Mouse (Mus musculus): ENCODE measurements at regions not wholly inside any gene's neighbourhood (a gene's known extent, or its start where the extent isn't known, plus 50 kb on each side); places are given as distances from the start of the nearest gene placed in this dataset.

GRCm38 (mm10) chr13:60309482-60309881, 132.3 kb upstream of the Gas1 start:
- WGBS, result 90% methylated on average over 12 of the region's 12 CpGs
- Histone ChIP-seq H3K27me3 (replicated peaks; ENCODE audit: control insufficient read depth, insufficient read depth, low read length) (no peaks in the 10 kb centered on the region), H3K4me1 (replicated peaks; ENCODE audit: control insufficient read depth, insufficient read depth, low read length) (no peaks in the 10 kb centered on the region), H3K4me2 (replicated peaks; ENCODE audit: low read depth) (no peak overlapping the region), H3K27ac (ENCODE audit: low read depth, low read length) (no peak overlapping the region), H3K9me3 (ENCODE audit: control insufficient read depth) (no peaks in the 10 kb centered on the region), H3K9ac (ENCODE audit: low read depth, low read length) (no peak overlapping the region), H3K4me3 (ENCODE audit: low read depth, low read length) (no peak overlapping the region), H3K36me3 (ENCODE audit: control insufficient read depth, insufficient read depth) (no peaks in the 10 kb centered on the region)
- TF ChIP-seq CTCF (IDR thresholded peaks at IDR 0.05; ENCODE audit: low read depth), result no peak
- ATAC-seq, result no peak

- 82% methylated on average over 4 of the region's 4 CpGs for WGBS
- no peak overlapping the region for H3K4me3 ChIP-seq (ENCODE audit: low read depth, low read length)
- no peaks in the 10 kb centered on the region for H3K9me3 ChIP-seq (ENCODE audit: control insufficient read depth)
- H3K27ac ChIP-seq (ENCODE audit: low read depth, low read length), result no peak overlapping the region
- H3K36me3 ChIP-seq (ENCODE audit: control insufficient read depth, insufficient read depth), result no peaks in the 10 kb centered on the region
- no peak for TF ChIP-seq CTCF (IDR thresholded peaks at IDR 0.05; ENCODE audit: low read depth)
- no peak overlapping the region for H3K4me2 ChIP-seq (replicated peaks; ENCODE audit: low read depth)
- H3K9ac ChIP-seq (ENCODE audit: low read depth, low read length), result no peak overlapping the region
- H3K4me1 ChIP-seq (replicated peaks; ENCODE audit: control insufficient read depth, insufficient read depth, low read length), result no peaks in the 10 kb centered on the region
- H3K27me3 ChIP-seq (replicated peaks; ENCODE audit: control insufficient read depth, insufficient read depth, low read length), result no peaks in the 10 kb centered on the region
- no peak for ATAC-seq
These were observed 132.8 kb upstream of the Gas1 start for GRCm38 (mm10) chr13:60309926-60310325.

GRCm38 (mm10) chr13:60312397-60313085, 135.4 kb upstream of the Gas1 start:
- Histone ChIP-seq H3K4me1 (replicated peaks; ENCODE audit: control insufficient read depth, insufficient read depth, low read length) (no peaks in the 10 kb centered on the region), H3K4me2 (replicated peaks; ENCODE audit: low read depth) (no peak overlapping the region), H3K27ac (ENCODE audit: low read depth, low read length) (no peak overlapping the region), H3K27me3 (replicated peaks; ENCODE audit: control insufficient read depth, insufficient read depth, low read length) (no peaks in the 10 kb centered on the region), H3K4me3 (ENCODE audit: low read depth, low read length) (no peak overlapping the region), H3K9ac (ENCODE audit: low read depth, low read length) (no peak overlapping the region), H3K9me3 (ENCODE audit: control insufficient read depth) (no peaks in the 10 kb centered on the region), H3K36me3 (ENCODE audit: control insufficient read depth, insufficient read depth) (no peaks in the 10 kb centered on the region)
- ATAC-seq, result no peak
- TF ChIP-seq CTCF (IDR thresholded peaks at IDR 0.05; ENCODE audit: low read depth), result peak; percentile 61
- whole genome bisulfite sequencing, result 67% methylated on average over 7 of the region's 7 CpGs

- ATAC-seq, result no peak
These were observed 141.4 kb upstream of the Gas1 start for GRCm38 (mm10) chr13:60318436-60319020.

GRCm38 (mm10) chr13:60319268-60319667, 142.1 kb upstream of the Gas1 start:
- H3K36me3 ChIP-seq (ENCODE audit: control insufficient read depth, insufficient read depth), result no peaks in the 10 kb centered on the region
- ATAC-seq, result peak; percentile 75
- H3K9me3 ChIP-seq (ENCODE audit: control insufficient read depth), result no peaks in the 10 kb centered on the region
- H3K4me3 ChIP-seq (ENCODE audit: low read depth, low read length), result no peak overlapping the region
- WGBS, result 41% methylated on average over 4 of the region's 4 CpGs
- H3K9ac ChIP-seq (ENCODE audit: low read depth, low read length), result no peak overlapping the region
- no peaks in the 10 kb centered on the region for H3K4me1 ChIP-seq (replicated peaks; ENCODE audit: control insufficient read depth, insufficient read depth, low read length)
- H3K27ac ChIP-seq (ENCODE audit: low read depth, low read length), result no peak overlapping the region
- TF ChIP-seq CTCF (IDR thresholded peaks at IDR 0.05; ENCODE audit: low read depth), result no peak
- no peak overlapping the region for H3K4me2 ChIP-seq (replicated peaks; ENCODE audit: low read depth)
- no peaks in the 10 kb centered on the region for H3K27me3 ChIP-seq (replicated peaks; ENCODE audit: control insufficient read depth, insufficient read depth, low read length)

More at GRCm38 (mm10) chr13:60318436-60319020, 141.4 kb upstream of the Gas1 start:
- TF ChIP-seq CTCF (IDR thresholded peaks at IDR 0.05; ENCODE audit: low read depth), result no peak
- H3K9ac ChIP-seq (ENCODE audit: low read depth, low read length), result no peak overlapping the region
- H3K27ac ChIP-seq (ENCODE audit: low read depth, low read length), result no peak overlapping the region
- no peak overlapping the region for H3K4me3 ChIP-seq (ENCODE audit: low read depth, low read length)
- H3K9me3 ChIP-seq (ENCODE audit: control insufficient read depth), result no peaks in the 10 kb centered on the region
- H3K4me1 ChIP-seq (replicated peaks; ENCODE audit: control insufficient read depth, insufficient read depth, low read length), result no peaks in the 10 kb centered on the region
- H3K4me2 ChIP-seq (replicated peaks; ENCODE audit: low read depth), result no peak overlapping the region
- 63% methylated on average over 8 of the region's 8 CpGs for WGBS
- no peaks in the 10 kb centered on the region for H3K36me3 ChIP-seq (ENCODE audit: control insufficient read depth, insufficient read depth)
- H3K27me3 ChIP-seq (replicated peaks; ENCODE audit: control insufficient read depth, insufficient read depth, low read length), result no peaks in the 10 kb centered on the region

- WGBS, result 33% methylated on average over 5 of the region's 5 CpGs
- TF ChIP-seq CTCF (IDR thresholded peaks at IDR 0.05; ENCODE audit: low read depth), result no peak
- Histone ChIP-seq H3K27ac (ENCODE audit: low read depth, low read length) (no peak overlapping the region), H3K36me3 (ENCODE audit: control insufficient read depth, insufficient read depth) (no peaks in the 10 kb centered on the region), H3K9ac (ENCODE audit: low read depth, low read length) (no peak overlapping the region), H3K9me3 (ENCODE audit: control insufficient read depth) (no peaks in the 10 kb centered on the region), H3K4me1 (replicated peaks; ENCODE audit: control insufficient read depth, insufficient read depth, low read length) (no peaks in the 10 kb centered on the region), H3K4me2 (replicated peaks; ENCODE audit: low read depth) (no peak overlapping the region), H3K27me3 (replicated peaks; ENCODE audit: control insufficient read depth, insufficient read depth, low read length) (no peaks in the 10 kb centered on the region), H3K4me3 (ENCODE audit: low read depth, low read length) (no peak overlapping the region)
- peak; percentile 72 for ATAC-seq
These were observed 142.9 kb upstream of the Gas1 start for GRCm38 (mm10) chr13:60319861-60320602.
